Mouse (Mus musculus): ENCODE results near the gene Mpzl2. TPM values are rescaled to one million over a fixed set of nuclear protein-coding genes. Genes with fewer than 3 reads are reported as not detected.

Mpzl2 gene
- total and polyA plus RNA-seq, 3 experiments: 0.08 to 0.39 TPM; not detected in 1

GRCm38 (mm10) chr9:45092641-45093040 lies 53.0 kb downstream of the Mpzl2 start:
- no peaks in the 10 kb centered on the region for H3K4me1 ChIP-seq (ENCODE audit: control insufficient read depth in 1 of 2, insufficient read depth in 2 of 2, low read length in 2 of 2)
- no peak overlapping the region for H3K4me3 ChIP-seq (ENCODE audit: control insufficient read depth in 1 of 2, insufficient read depth in 1 of 2, low read depth in 2 of 2, low read length in 2 of 2)
- DNase-seq (ENCODE audit: low read depth, low spot score): no peak
- no peak for TF ChIP-seq MAZ (IDR thresholded peaks at IDR 0.05; ENCODE audit: low read depth, low read length)
- TF ChIP-seq TBP (IDR thresholded peaks at IDR 0.05; ENCODE audit: low read depth, low read length): no peak
- TF ChIP-seq MAFK (IDR thresholded peaks at IDR 0.05; ENCODE audit: borderline replicate concordance, low read depth, low read length): no peak
- no peak for TF ChIP-seq ZMIZ1 (IDR thresholded peaks at IDR 0.05; ENCODE audit: low read depth, low read length)
- H3K9ac ChIP-seq (ENCODE audit: control insufficient read depth, low read depth, low read length, poor library complexity, severe bottlenecking): no peak overlapping the region
- no peaks in the 10 kb centered on the region for H3K79me2 ChIP-seq (ENCODE audit: control insufficient read depth, insufficient read depth, low read length, poor library complexity)
- no peak overlapping the region for H3K27ac ChIP-seq (ENCODE audit: control insufficient read depth, low read depth, low read length)
- H3K36me3 ChIP-seq (ENCODE audit: control insufficient read depth in 1 of 2, insufficient read depth in 2 of 2, low read length in 2 of 2): no peaks in the 10 kb centered on the region
- no peaks in the 10 kb centered on the region for H3K9me3 ChIP-seq (replicated peaks; ENCODE audit: insufficient read depth, low read length)
- H3K27me3 ChIP-seq (ENCODE audit: control insufficient read depth in 1 of 2, insufficient read depth in 2 of 2, low read length in 2 of 2): peaks cover 45 to 62% of the 10 kb centered on the region in 2 experiments

GRCm38 (mm10) chr9:45095149-45095937 lies 55.7 kb downstream of the Mpzl2 start:
- Histone ChIP-seq H3K4me1 (ENCODE audit: control insufficient read depth in 1 of 2, insufficient read depth in 2 of 2, low read length in 2 of 2) (no peaks in the 10 kb centered on the region), H3K9ac (ENCODE audit: control insufficient read depth, low read depth, low read length, poor library complexity, severe bottlenecking) (no peak overlapping the region), H3K4me3 (ENCODE audit: control insufficient read depth in 1 of 2, insufficient read depth in 1 of 2, low read depth in 2 of 2, low read length in 2 of 2) (no peak overlapping the region), H3K36me3 (ENCODE audit: control insufficient read depth in 1 of 2, insufficient read depth in 2 of 2, low read length in 2 of 2) (no peaks in the 10 kb centered on the region), H3K9me3 (replicated peaks; ENCODE audit: insufficient read depth, low read length) (no peaks in the 10 kb centered on the region), H3K27me3 (ENCODE audit: control insufficient read depth in 1 of 2, insufficient read depth in 2 of 2, low read length in 2 of 2) (peaks cover 44 to 48% of the 10 kb centered on the region in 2 experiments), H3K27ac (ENCODE audit: control insufficient read depth, low read depth, low read length) (no peak overlapping the region), H3K79me2 (ENCODE audit: control insufficient read depth, insufficient read depth, low read length, poor library complexity) (no peaks in the 10 kb centered on the region)
- TF ChIP-seq POLR2AphosphoS5 (IDR thresholded peaks at IDR 0.05; ENCODE audit: borderline replicate concordance, low read depth, low read length) (no peak), MAX (IDR thresholded peaks at IDR 0.05; ENCODE audit: low read length) (no peak), RCOR1 (IDR thresholded peaks at IDR 0.05; ENCODE audit: low read depth, low read length) (no peak), TCF12 (IDR thresholded peaks at IDR 0.05; ENCODE audit: low read depth, low read length) (no peak), ZNF384 (IDR thresholded peaks at IDR 0.05; ENCODE audit: low read depth, low read length) (no peak), HCFC1 (IDR thresholded peaks at IDR 0.05; ENCODE audit: low read depth, low read length) (no peak), MAFK (IDR thresholded peaks at IDR 0.05; ENCODE audit: borderline replicate concordance, low read depth, low read length) (no peak), TAL1 (IDR thresholded peaks at IDR 0.05; ENCODE audit: low read length) (no peak), USF2 (IDR thresholded peaks at IDR 0.05; ENCODE audit: borderline replicate concordance in 1 of 2, insufficient read depth in 1 of 2, low read depth in 1 of 2, low read length in 2 of 2) (no peak)
- DNase-seq (ENCODE audit: low read depth, low spot score): no peak

GRCm38 (mm10) chr9:45097877-45098276 lies 58.3 kb downstream of the Mpzl2 start:
- no peaks in the 10 kb centered on the region for H3K4me1 ChIP-seq (ENCODE audit: control insufficient read depth in 1 of 2, insufficient read depth in 2 of 2, low read length in 2 of 2)
- TF ChIP-seq USF1 (IDR thresholded peaks at IDR 0.05; ENCODE audit: low read depth, low read length): no peak
- TF ChIP-seq GABPA (IDR thresholded peaks at IDR 0.05; ENCODE audit: low read depth, low read length): no peak
- peak; percentile 68 for TF ChIP-seq NRF1 (IDR thresholded peaks at IDR 0.05; ENCODE audit: insufficient read depth, low read depth, low read length, poor library complexity, severe bottlenecking)
- no peaks in the 10 kb centered on the region for H3K9me3 ChIP-seq (replicated peaks; ENCODE audit: insufficient read depth, low read length)
- H3K9ac ChIP-seq (ENCODE audit: control insufficient read depth, low read depth, low read length, poor library complexity, severe bottlenecking): no peak overlapping the region
- H3K79me2 ChIP-seq (ENCODE audit: control insufficient read depth, insufficient read depth, low read length, poor library complexity): no peaks in the 10 kb centered on the region
- no peak for DNase-seq (ENCODE audit: low read depth, low spot score)
- H3K27me3 ChIP-seq (ENCODE audit: control insufficient read depth in 1 of 2, insufficient read depth in 2 of 2, low read length in 2 of 2): peaks cover 29 to 35% of the 10 kb centered on the region in 2 experiments
- no peaks in the 10 kb centered on the region for H3K36me3 ChIP-seq (ENCODE audit: control insufficient read depth in 1 of 2, insufficient read depth in 2 of 2, low read length in 2 of 2)
- H3K4me3 ChIP-seq (ENCODE audit: control insufficient read depth in 1 of 2, insufficient read depth in 1 of 2, low read depth in 2 of 2, low read length in 2 of 2): no peak overlapping the region
- no peak overlapping the region for H3K27ac ChIP-seq (ENCODE audit: control insufficient read depth, low read depth, low read length)
